Mouse (Mus musculus): ENCODE measurements around the gene Arhgef17.

DNA sequence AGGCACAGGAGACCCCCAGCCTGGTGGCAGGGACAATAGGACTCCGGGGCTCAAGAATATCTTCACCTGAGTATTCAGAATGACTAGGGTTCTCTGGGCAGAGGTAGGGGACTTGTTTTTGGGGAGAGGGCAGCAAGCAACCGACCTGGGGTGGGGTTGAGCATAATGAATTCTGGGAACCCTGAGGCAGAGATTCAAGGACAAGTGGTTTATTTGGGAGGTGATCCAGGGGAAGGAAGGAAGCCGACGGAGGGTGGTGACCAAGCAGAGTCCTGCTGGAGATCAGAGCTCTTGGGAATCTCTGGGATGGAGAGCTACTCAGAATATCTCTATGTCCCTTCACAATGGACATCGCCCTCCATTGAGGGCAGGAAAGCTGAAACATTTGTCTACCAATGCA is 46.3 kb upstream of the Arhgef17 start:
- TF ChIP-seq CTCF (IDR thresholded peaks at IDR 0.05; ENCODE audit: borderline replicate concordance, insufficient read depth, low read length) (no peak), POLR2A (IDR thresholded peaks at IDR 0.05; ENCODE audit: low read depth, low read length) (no peak)

All from embryonic fibroblast, embryonic 13.5 days (primary cell).